In the genomic region with DNA sequence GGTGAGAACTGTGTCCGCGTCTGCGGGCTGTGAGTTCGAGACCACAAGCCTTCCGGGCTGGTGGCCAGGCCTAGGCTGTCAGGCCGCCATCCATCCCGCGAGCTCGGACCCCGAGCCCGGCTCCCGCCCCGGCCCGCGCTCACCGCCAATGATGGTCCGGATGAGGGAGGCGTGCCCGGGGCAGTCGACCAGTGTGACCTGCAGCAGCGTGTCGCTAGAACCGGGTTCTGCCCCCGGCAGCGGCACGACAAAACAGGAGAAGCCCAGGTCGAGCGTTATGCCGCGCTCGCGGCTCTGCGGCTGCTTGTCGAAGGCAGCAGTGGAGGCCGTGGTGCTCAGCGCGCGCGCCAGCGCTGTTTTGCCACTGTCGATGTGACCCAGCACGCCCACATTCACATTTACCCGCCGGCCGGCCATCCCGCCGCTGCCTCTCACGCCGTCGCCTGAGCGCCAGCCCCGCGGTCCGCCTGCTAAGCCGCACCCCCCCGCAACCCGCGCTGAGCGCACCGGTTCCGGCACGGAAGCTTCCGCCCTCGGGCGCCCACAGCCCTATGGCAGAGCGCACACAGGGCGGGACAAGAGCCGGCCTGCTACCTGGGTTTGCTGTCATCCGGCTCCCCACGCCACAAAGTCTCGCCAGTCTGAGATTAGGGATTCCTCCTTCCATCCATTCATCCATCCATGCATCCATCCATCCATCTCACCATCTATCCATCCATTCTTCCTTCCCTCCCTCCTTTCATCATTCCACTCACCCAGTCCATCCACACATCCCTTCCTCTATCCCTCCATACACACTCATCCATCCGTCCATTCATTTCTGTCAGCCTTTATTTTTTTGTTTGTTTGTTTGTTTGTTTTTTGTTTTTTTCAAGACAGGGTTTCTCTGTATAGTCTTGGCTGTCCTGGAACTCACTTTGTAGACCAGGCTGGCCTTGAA, we compare ENCODE assay signal across 8 mouse cellular contexts. TPM values are rescaled to one million over a fixed set of nuclear protein-coding genes. Genes with fewer than 3 reads are reported as not detected.
DNase-seq lines count a peak whose midpoint lies in the region; ATAC-seq lines count a peak whose summit lies in the region.

A gene (minus strand): TSS at position 477 of the 940 bp plus-strand sequence.

- no peaks in the 10 kb centered on the region for H3K9me3 ChIP-seq in embryonic facial prominence, embryonic 10.5 days
- H3K9me3 ChIP-seq in midbrain, embryonic 11.5 days (ENCODE audit: control insufficient read depth, low read length): no peaks in the 10 kb centered on the region

- peaks cover 24% of the 10 kb centered on the region for H3K27me3 ChIP-seq in embryonic facial prominence, embryonic 10.5 days (replicated peaks; ENCODE audit: low read depth, poor library complexity, severe bottlenecking)
- no peaks in the 10 kb centered on the region for H3K27me3 ChIP-seq in midbrain, embryonic 11.5 days (ENCODE audit: control insufficient read depth, insufficient read depth, low read length)

- 1% methylated on average over 72 of the region's 72 CpGs for WGBS in embryonic facial prominence, embryonic 10.5 days
- WGBS in midbrain, embryonic 11.5 days: 2% methylated on average over 72 of the region's 72 CpGs

- H3K9ac ChIP-seq in midbrain, embryonic 11.5 days (ENCODE audit: low read length): peak within 1 kb of the TSS; percentile 92

- intact Hi-C loops in left cerebral cortex, postnatal 4 days (cut with DNase I): no loop called here

- DNase-seq in adrenal gland, postnatal 10 days: peak; percentile 92
- DNase-seq in embryonic facial prominence, embryonic 10.5 days (ENCODE audit: low spot score): peak; percentile 89
- DNase-seq in kidney, adult 11 months: peak; percentile 64
- DNase-seq in left cerebral cortex, postnatal 4 days: peak; percentile 83
- peak; percentile 97 for DNase-seq in midbrain, embryonic 11.5 days (ENCODE audit: low spot score, missing footprints)
- DNase-seq in right cerebral cortex, postnatal 4 days: peak; percentile 87
- DNase-seq in yolk sac, embryonic 10.5 days (ENCODE audit: low spot score): peak; percentile 84

- peak; percentile 96 for ATAC-seq in granulocyte monocyte progenitor cell, adult 5-6 weeks (replicated peaks; ENCODE audit: poor library complexity, severe bottlenecking)
- peak; percentile 91 for ATAC-seq in midbrain, embryonic 11.5 days (ENCODE audit: low FRiP score)

- peak within 1 kb of the TSS; percentile 88 for H3K27ac ChIP-seq in embryonic facial prominence, embryonic 10.5 days (replicated peaks)
- peak within 1 kb of the TSS; percentile 44; the same call in 1 of the 2 replicates for H3K27ac ChIP-seq in midbrain, embryonic 11.5 days (ENCODE audit: low read depth, low read length)

- H3K36me3 ChIP-seq in embryonic facial prominence, embryonic 10.5 days (replicated peaks): no peaks in the 10 kb centered on the region
- no peaks in the 10 kb centered on the region for H3K36me3 ChIP-seq in midbrain, embryonic 11.5 days (ENCODE audit: control insufficient read depth, insufficient read depth, low read length)

- peak within 1 kb of the TSS; percentile 85 for H3K4me3 ChIP-seq in embryonic facial prominence, embryonic 10.5 days
- H3K4me3 ChIP-seq in midbrain, embryonic 11.5 days (ENCODE audit: low read depth, low read length): peak within 1 kb of the TSS; percentile 82

- peaks cover 29% of the 10 kb centered on the region for H3K4me1 ChIP-seq in embryonic facial prominence, embryonic 10.5 days
- peaks cover 9% of the 10 kb centered on the region; the same call in 1 of the 2 replicates for H3K4me1 ChIP-seq in midbrain, embryonic 11.5 days (ENCODE audit: control insufficient read depth, insufficient read depth, low read length)

- H3K4me2 ChIP-seq in midbrain, embryonic 11.5 days: peak within 1 kb of the TSS; percentile 81

RNA-seq across cellular contexts. Expression of the gene that starts here (rescaled TPM):
- 10 to 100 TPM; 14.8 to 18.0 TPM for total RNA-seq in adrenal gland, postnatal 10 days (2021)
- 44.6 and 45.0 TPM in 2 replicates for polyA plus RNA-seq in embryonic facial prominence, embryonic 10.5 days (2016; fragmentation: Nextera tagmentation; extraction: Ambion mirVana)
- 29.5 and 42.8 TPM in 2 replicates for total RNA-seq in granulocyte monocyte progenitor cell, adult 5-6 weeks (2014; fragmentation: Nextera tagmentation)
- total RNA-seq in granulocyte monocyte progenitor cell, adult 5-6 weeks (2017): 13.1 and 15.8 TPM in 2 replicates
- total RNA-seq in left cerebral cortex, postnatal 4 days (2021): 10 to 100 TPM; 23.3 to 24.0 TPM
- 33.7 and 39.6 TPM in 2 replicates for polyA plus RNA-seq in midbrain, embryonic 11.5 days (2014; fragmentation: Nextera tagmentation; extraction: Ambion mirVana)

Comparison
In these comparisons a context has a peak if more than half of its experiments do, and no peak if none do; other contexts are left out.
1. Peak in every context shown above with its lines: DNase-seq, ATAC-seq, H3K4me3 ChIP-seq and H3K27ac ChIP-seq.